Mouse (Mus musculus) hindbrain, postnatal 0 days (tissue): ENCODE measurements around the gene Gja1. TPM values are rescaled to one million over a fixed set of nuclear protein-coding genes. Genes with fewer than 3 reads are reported as not detected.
"Not testable (repeated sequence)": the region's sequence is repeated elsewhere in the genome, so short reads cannot be mapped to it uniquely, and the experiment has no call there.

ENCODE experiments used
- ATAC-seq: fragments of 200-750 bp; cut with Nextera tagmentation; 2 replicates; pipeline ENCODE4 v1.8.0; 2017; ENCODE audit warnings: mild to moderate bottlenecking, moderate TSS enrichment, moderate library complexity
- DNase-seq: peaks from one replicate; pipeline ENCODE4 v3.0.0-alpha.2; 2015; ENCODE audit warnings: low spot score
- H3K27ac ChIP-seq: fragments of 300-500 bp; sonication (generic); 2 replicates; pipeline ENCODE4 v1.5.1; 2014; ENCODE audit warnings: mild to moderate bottlenecking
- H3K27me3 ChIP-seq: fragments of 300-500 bp; sonication (generic); 2 replicates; pipeline ENCODE4 v1.6.1; 2014; ENCODE audit warnings: low read length, mixed read lengths; ENCODE audit not compliant: insufficient read depth
- H3K36me3 ChIP-seq: fragments of 300-500 bp; sonication (generic); 2 replicates; pipeline ENCODE4 v1.6.1; 2014; ENCODE audit warnings: low read length, mixed read lengths; ENCODE audit not compliant: insufficient read depth
- H3K4me1 ChIP-seq: fragments of 300-500 bp; sonication (generic); 2 replicates; pipeline ENCODE4 v1.6.1; 2014; ENCODE audit warnings: antibody characterized with exemption, low read length, mixed read lengths; ENCODE audit not compliant: insufficient read depth
- H3K4me2 ChIP-seq: fragments of 300-500 bp; sonication (generic); 2 replicates; pipeline ENCODE4 v1.6.1; 2014; ENCODE audit warnings: low read depth, mild to moderate bottlenecking, low read length, moderate library complexity, mixed read lengths
- H3K4me3 ChIP-seq: fragments of 300-500 bp; sonication (generic); 2 replicates; pipeline ENCODE4 v1.5.1; 2014; ENCODE audit warnings: low read length
- H3K9ac ChIP-seq: fragments of 300-500 bp; sonication (generic); replicated peaks from 2 replicates; pipeline ENCODE4 v1.6.1; 2014; ENCODE audit warnings: mild to moderate bottlenecking, low read length, moderate library complexity, mixed read lengths
- H3K9me3 ChIP-seq: fragments of 300-500 bp; sonication (generic); 2 replicates; pipeline ENCODE4 v1.6.1; 2016; ENCODE audit warnings: low read length, mixed read lengths
- CTCF ChIP-seq: IDR thresholded peaks from 2 replicates; pipeline ENCODE4 v1.5.1; 2016; ENCODE audit warnings: antibody characterized with exemption, control low read depth, low read depth
- WGBS: fragments of 180-500 bp; shearing (Covaris S2); extraction: QIAGEN DNeasy Blood & Tissue Kit; methylation state at CpG from one replicate; pipeline ENCODE4 v1.1.7; 2014; 5-methylcytosine and 5-hydroxymethylcytosine counted together
- polyA plus RNA-seq: library from polyadenylated mRNA; unstranded; fragments of >200 nt; fragmentation: Nextera tagmentation; extraction: Ambion mirVana; gene quantifications from 2 replicates; pipeline ENCODE4 v1.2.1, GENCODE M21; 2015
- total RNA-seq: library from RNA; depleted of rRNA; stranded (reverse); fragments of >200 nt; gene quantifications from 2 replicates; pipeline ENCODE4 v1.2.3, GENCODE M21; 2014

Gja1 gene
- total and polyA plus RNA-seq, 2 experiments from 2014 or later, result 80.6 to 194 TPM

DNA sequence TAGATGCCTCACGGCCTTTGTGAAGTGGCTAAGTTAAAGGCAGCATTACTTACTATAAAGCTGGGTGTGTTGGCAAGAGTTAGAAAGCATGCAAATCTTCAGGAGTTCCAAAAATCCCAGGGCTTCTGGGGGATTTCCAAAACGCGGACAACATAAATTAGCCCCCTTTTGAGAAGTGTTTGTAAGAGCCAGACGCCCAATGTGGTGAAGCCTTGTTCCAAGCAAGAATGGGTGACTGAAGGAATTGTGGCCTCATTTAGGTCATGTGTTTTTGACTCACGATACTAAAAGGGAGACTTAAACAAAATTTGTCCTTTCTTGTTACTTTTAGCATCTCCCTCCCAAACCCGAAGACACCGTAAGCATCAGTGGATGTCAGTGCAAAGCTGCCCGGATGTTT lies 20.7 kb downstream of the Gja1 start:
- Histone ChIP-seq H3K4me1 (no peaks in the 10 kb centered on the region), H3K27me3 (no peaks in the 10 kb centered on the region), H3K9ac (no peak overlapping the region), H3K4me3 (no peak overlapping the region), H3K27ac (no peak overlapping the region), H3K4me2 (no peak overlapping the region), H3K36me3 (no peaks in the 10 kb centered on the region), H3K9me3 (no peaks in the 10 kb centered on the region)
- no peak for DNase-seq
- ATAC-seq, result no peak
- WGBS, result 65% methylated on average over 8 of the region's 8 CpGs
- no peak for TF ChIP-seq CTCF

DNA sequence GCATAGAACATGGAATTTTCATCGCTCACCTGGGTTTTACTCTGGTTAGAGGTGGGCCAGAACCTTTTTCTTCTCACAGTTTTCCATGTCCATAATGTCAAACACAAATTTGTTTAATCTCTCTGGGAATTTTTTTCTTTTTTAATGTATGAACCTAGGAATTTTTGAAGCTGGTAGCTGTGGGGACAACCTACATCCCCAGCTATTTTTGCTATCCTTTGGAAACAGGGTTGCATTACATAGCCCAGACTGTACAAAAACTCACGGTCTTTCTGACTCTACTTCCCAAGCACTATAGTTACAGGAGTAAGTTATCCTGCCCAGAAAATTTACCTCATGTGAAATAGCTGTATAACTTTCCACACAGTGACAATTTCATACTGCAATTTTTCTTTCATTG lies 21.2 kb downstream of the Gja1 start:
- WGBS, result 91% methylated on average over 2 of the region's 2 CpGs

DNA sequence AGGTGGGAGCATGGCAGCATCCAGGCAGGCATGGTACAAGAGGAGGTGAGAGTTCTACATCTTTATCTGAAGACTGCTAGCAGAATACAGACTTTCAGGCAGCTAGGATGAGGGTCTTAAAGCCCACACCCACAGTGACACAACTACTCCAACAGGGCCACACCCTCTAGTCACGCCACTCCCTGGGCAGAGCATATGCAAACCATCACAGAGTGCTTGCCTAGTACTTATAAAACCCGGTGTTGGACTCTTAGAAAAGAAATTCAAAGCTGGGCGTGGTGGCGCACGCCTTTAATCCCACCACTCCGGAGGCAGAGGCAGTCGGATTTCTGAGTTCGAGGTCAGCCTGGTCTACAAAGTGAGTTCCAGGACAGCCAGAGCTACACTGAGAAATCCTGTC lies 24.3 kb downstream of the Gja1 start:
- not testable (repeated sequence) for H3K4me3 ChIP-seq, DNase-seq, H3K27me3 ChIP-seq, H3K36me3 ChIP-seq, H3K9me3 ChIP-seq, ATAC-seq, H3K4me2 ChIP-seq, H3K27ac ChIP-seq, H3K4me1 ChIP-seq, H3K9ac ChIP-seq
- 94% methylated on average over 8 of the region's 8 CpGs for WGBS

More for the DNA sequence above, 21.2 kb downstream of the Gja1 start:
- no peak overlapping the region for H3K4me3 ChIP-seq
- DNase-seq (no peak), ATAC-seq (no peak)
- no peak overlapping the region for H3K4me2 ChIP-seq
- no peaks in the 10 kb centered on the region for H3K9me3 ChIP-seq
- H3K4me1 ChIP-seq, result no peaks in the 10 kb centered on the region
- no peak overlapping the region for H3K9ac ChIP-seq
- no peaks in the 10 kb centered on the region for H3K27me3 ChIP-seq
- no peaks in the 10 kb centered on the region for H3K36me3 ChIP-seq
- no peak overlapping the region for H3K27ac ChIP-seq
- TF ChIP-seq CTCF, result no peak

DNA sequence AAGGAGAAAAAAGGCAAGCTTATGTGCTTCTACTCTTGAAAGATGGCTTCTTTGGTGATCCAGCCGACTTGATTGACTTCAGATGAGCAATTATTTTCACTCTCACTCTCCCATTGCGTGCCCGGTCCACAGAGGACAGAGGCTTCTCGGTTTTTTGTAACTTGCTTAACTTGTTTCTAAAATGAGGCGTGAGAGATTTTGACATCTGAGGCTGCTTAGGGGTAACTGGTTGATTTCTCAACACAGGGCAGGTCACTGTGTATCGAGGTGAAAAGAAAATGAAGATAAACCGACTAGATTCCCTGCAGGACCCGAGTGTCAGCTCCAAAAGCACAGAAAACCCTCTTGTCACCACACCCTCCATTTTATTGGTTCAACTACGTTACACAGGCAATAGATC lies 28.8 kb downstream of the Gja1 start:
- Histone ChIP-seq H3K36me3 (no peaks in the 10 kb centered on the region), H3K27me3 (no peaks in the 10 kb centered on the region), H3K4me1 (no peaks in the 10 kb centered on the region), H3K9ac (no peak overlapping the region), H3K4me3 (no peak overlapping the region), H3K27ac (no peak overlapping the region), H3K4me2 (no peak overlapping the region), H3K9me3 (no peaks in the 10 kb centered on the region)
- WGBS, result 86% methylated on average over 9 of the region's 9 CpGs
- TF ChIP-seq CTCF, result no peak
- DNase-seq (no peak), ATAC-seq (no peak)

DNA sequence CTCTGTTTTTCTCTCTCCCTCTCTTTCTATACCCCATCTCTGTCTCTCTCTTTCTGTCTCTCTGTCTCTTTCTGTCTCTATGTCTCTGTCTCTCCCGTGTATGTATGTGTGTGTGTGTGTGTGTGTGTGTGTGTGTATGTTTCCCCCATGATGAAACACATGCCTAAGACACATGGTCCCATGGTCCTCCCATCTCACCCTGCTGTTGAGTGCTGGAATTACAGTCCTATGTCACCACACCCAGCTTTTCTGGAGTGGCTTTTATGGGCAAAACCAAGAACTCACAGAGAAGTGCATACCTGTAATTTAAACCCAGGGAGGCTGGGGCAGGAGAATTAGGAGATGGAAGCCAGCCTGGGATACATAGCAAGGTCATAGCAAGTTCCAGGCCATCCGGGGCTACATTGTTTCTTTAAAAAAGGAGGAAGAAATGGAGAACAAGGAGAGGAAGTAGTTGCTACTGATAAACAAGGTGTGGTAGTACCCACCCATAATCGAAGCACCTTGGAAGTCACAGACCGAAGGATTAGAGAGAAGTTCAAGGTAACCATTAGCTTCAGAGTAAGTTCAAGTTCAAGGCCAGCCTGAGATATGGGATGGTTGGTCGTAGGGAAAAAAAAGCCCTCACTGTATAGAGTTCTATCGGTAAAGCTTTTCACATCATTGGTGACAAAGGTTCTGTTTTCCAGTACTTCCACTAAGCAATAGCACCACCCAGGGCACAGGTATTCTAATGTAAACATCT lies 29.4 kb downstream of the Gja1 start:
- no peak for TF ChIP-seq CTCF
- 93% methylated on average over 6 of the region's 6 CpGs for WGBS
- H3K4me2 ChIP-seq, result no peak overlapping the region

DNA sequence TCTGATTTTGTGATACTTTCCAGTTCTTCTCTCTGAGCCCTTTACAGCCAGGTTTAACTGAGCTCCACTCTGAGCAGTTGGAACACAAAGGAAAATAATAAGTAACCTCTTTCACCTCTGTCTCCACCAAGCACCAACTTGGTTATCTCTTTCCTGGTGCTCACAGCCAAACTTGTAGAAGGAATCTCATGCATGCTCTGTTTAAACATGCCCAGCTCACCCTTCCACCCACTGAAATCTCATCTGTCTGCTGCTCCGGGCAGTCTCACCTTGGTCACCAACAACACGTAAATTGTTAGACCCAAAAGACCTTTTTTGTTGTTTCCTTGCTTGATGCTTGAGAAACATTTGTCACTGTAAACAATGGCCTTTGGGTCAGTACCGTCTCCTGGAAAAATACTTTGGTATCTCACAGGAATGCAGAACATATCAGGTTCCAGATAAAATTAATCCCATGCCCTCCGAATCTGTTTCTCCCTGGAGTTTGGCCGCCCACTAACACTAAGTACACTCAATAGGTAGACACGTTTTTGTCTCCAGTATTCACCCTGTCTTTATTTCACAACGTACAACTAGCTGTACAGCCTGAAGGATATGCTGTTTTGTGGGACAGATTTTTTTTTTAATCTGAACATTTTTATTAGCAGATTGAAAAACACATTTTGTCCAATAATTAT lies 38.9 kb downstream of the Gja1 start:
- Histone ChIP-seq H3K9ac (no peak overlapping the region), H3K27ac (no peak overlapping the region), H3K36me3 (no peaks in the 10 kb centered on the region), H3K4me1 (no peaks in the 10 kb centered on the region), H3K27me3 (no peaks in the 10 kb centered on the region), H3K4me2 (no peak overlapping the region), H3K9me3 (no peaks in the 10 kb centered on the region), H3K4me3 (no peak overlapping the region)
- WGBS, result 81% methylated on average over 7 of the region's 7 CpGs
- ATAC-seq (no peak), DNase-seq (no peak)
- TF ChIP-seq CTCF, result no peak

More for the DNA sequence above, 29.4 kb downstream of the Gja1 start:
- H3K9ac ChIP-seq, result no peak overlapping the region
- no peak for ATAC-seq
- H3K27me3 ChIP-seq, result no peaks in the 10 kb centered on the region
- H3K9me3 ChIP-seq, result no peaks in the 10 kb centered on the region
- H3K4me3 ChIP-seq, result no peak overlapping the region
- no peaks in the 10 kb centered on the region for H3K36me3 ChIP-seq
- H3K4me1 ChIP-seq, result no peaks in the 10 kb centered on the region
- H3K27ac ChIP-seq, result no peak overlapping the region
- no peak for DNase-seq

DNA sequence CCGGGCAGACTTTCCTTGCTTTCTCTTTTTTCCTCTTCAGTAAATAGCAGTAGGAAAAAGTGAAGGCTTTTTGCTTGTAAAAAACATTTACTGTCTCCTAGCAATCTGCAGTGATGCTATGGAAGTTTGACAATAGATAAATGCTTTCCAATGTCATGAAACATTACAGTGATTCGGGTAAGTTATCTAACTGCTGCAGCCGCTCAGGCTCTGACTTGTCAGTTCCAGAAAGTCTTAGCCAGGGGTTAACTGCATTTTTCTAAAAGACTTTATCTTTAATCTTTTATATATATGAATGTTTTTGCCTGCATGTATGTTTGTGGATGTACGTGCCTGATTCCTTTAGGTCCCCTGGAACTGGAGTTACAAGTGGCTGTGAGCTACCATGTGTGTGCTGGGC lies 45.4 kb downstream of the Gja1 start:
- H3K4me3 ChIP-seq, result no peak overlapping the region
- no peak overlapping the region for H3K9ac ChIP-seq
- no peak for ATAC-seq
- no peaks in the 10 kb centered on the region for H3K36me3 ChIP-seq
- DNase-seq, result no peak
- no peak for TF ChIP-seq CTCF
- H3K27me3 ChIP-seq, result no peaks in the 10 kb centered on the region
- H3K4me1 ChIP-seq, result no peaks in the 10 kb centered on the region
- no peaks in the 10 kb centered on the region for H3K9me3 ChIP-seq
- WGBS, result 79% methylated on average over 4 of the region's 4 CpGs
- no peak overlapping the region for H3K4me2 ChIP-seq
- no peak overlapping the region for H3K27ac ChIP-seq
